Mouse (Mus musculus): ENCODE results near the gene Klk8.

GRCm38 (mm10) chr7:43752806-43753205 lies 44.6 kb upstream of the Klk8 start:
- TF ChIP-seq POLR2A (IDR thresholded peaks at IDR 0.05; ENCODE audit: borderline replicate concordance, low read depth, low read length) (no peak), CTCF (IDR thresholded peaks at IDR 0.05; ENCODE audit: low read depth, low read length) (no peak)
